Mouse (Mus musculus) retina, postnatal 7 days (tissue): ENCODE data around the gene Pcsk4.

ENCODE experiments used
- DNase-seq: peaks from one replicate; pipeline ENCODE4 v3.0.0-alpha.2; 2012; ENCODE audit warnings: low read depth, low spot score

Pcsk4 gene

DNA sequence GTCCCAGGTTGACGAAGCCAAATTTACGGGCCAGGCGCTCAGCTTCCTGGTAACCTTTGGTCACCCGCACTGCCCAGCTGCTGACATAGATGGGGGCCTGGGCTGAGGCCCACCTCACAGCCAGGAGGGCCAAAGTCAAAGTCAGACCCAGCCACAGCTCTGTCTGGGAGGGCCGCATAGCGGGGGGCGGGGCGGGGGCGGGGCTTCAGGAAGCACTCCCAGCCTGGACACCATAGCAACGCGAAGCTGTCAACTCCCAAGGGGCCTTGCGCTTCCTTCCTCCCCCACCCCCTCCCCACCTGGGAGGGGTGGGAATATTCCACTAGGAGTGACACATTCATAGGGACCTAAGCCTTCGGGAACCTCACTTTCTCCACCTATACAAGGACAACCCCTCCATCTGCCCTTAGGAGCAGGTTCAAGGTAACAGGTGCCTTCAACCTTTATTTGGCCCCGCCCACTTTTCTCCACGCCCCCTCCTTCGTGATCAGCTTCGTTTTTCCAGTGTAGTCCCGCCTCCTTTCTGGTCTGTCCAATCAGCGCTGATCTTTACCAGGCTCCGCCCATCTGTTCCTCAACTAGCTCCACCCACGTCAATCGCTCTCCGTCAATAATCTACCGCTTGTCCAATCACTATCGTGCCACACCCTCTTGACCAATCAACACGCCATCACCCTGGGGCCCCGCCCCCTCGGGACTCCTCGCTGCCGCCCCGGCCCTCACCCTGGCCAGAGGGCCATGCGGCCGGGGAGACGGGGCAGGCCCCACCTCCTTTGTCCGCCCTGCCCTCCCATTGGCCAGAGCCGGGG, at the start of gene Pcsk4, which contains the start of gene Reep6:
Gene Pcsk4, minus strand, starts transcription at position 226 of the 809 bp plus-strand sequence.
Gene Reep6, plus strand, starts transcription at position 681 of the 809 bp plus-strand sequence.
- DNase-seq: peak; percentile 98

DNA sequence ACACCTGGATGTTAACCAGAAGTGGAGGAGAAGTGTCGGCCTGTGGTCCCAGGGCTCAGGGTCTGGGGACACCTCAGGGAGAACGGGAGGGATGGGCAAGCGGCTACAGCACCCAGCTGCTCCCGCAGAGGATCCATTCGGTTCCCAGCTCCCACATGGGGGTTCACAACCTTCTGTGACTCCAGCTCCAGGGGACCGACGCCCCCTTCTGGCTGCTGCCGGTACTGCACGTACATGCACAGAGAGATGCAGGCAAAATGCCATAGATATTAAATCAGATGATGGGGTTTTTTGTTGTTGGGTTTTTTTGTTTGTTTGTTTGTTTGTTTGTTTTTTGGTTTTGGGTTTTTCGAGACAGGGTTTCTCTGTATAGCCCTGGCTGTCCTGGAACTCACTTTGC, 48.4 kb upstream of the Pcsk4 start:
- DNase-seq: no peak

DNA sequence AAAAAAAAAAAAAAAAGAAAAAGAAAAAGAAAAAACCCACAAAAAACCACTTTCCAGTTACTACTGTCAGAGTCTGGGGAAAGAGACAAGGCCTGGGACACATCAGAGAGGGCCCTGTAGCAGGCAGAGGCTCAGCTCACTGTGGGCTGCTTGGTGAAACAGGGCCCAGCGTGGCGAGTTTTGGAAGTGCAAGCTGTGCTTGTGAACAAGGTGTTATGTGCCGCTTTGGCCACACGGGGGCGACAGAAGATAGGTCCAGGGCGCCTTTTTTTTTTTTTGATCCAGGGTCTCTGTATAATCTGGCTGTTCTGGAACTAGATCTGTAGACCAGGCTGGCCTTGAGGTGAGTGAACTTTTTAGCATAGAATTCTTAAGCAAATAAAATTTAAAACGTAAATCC, 46.9 kb upstream of the Pcsk4 start:
- peak; percentile 94 for DNase-seq

DNA sequence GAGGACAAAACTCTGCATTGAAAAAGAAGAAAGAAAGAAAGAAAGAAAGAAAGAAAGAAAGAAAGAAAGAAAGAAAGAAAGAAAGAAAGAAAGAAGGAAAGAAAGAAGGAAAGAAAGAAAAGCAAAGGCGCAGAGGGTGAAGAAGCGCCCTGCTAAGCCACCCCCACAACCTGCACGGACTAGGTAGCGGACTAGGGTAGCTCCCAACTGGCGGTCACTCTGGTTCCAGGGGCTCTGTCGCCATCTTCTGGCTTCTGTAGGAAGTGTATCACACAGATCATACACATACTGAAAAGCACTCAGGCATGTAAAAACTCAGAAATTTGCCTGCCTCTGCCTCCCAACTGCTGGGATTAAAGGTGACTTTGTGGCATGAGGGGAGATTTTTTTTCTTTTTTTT, 44.8 kb upstream of the Pcsk4 start:
- peak; percentile 76 for DNase-seq

DNA sequence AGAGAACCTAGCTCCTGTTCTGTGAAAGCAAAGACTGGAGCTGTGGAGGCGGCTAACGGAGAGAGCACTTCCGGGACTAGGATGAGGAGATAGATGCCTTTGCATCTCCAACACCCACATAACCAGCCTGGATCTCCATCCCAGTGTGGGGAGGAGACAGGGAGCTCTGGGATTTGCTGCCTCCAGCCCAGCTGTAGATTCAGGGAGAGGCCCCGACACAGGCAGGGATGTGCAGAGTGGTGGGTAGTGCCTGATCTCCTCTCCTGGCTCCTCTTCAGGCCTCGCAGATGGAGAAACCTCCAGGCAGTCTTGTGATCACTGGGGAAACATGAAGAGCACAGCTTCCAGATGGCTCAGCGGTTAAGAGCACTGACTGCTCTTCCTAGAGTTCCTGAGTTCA, 43.4 kb upstream of the Pcsk4 start:
- no peak for DNase-seq

DNA sequence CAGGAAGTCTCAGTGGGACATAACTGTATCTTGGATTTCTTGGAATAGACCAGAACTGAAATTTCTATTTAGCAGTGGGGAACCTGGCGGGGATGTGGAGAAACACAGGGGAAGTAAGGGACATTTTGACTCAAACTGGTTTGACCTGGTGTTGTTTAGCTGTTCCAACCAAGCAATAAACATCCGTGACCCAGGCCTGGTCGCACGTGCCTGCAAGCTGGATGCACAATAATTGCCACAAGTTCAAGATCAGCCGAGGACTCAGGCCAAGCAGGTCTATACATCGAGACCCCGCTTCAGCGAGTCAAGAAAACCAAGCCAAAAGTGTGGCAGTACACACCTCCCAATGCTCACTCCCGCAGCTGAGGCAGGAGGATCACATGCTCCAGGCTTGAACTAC, 42.7 kb upstream of the Pcsk4 start:
- DNase-seq: no peak

DNA sequence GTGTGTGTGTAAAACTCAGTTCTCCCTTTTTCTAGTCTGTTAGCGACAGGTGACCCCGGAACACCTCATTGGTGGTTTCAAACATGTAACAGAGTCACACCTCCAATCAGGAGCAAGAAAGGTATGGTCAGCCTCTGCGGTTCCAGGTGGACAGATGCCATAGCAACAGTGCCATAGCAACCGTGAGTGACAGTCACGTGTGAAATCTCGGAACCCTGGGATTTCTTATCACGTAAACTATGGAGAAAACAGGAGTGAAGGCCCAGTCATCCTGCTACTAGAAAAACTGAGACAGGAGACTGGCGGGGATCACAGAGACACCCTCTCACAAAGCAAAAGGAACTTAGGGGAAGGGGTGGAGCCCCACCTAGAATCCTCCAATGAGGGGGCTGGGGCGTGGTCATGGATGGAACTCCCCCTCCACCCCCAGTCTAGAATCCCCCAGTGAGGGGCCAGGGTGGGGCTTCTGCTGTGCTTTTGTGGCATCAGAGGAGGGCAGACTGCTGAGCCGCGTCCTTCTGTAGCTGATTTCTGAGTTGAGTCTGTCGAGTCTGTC, 42.2 kb upstream of the Pcsk4 start:
- no peak for DNase-seq

DNA sequence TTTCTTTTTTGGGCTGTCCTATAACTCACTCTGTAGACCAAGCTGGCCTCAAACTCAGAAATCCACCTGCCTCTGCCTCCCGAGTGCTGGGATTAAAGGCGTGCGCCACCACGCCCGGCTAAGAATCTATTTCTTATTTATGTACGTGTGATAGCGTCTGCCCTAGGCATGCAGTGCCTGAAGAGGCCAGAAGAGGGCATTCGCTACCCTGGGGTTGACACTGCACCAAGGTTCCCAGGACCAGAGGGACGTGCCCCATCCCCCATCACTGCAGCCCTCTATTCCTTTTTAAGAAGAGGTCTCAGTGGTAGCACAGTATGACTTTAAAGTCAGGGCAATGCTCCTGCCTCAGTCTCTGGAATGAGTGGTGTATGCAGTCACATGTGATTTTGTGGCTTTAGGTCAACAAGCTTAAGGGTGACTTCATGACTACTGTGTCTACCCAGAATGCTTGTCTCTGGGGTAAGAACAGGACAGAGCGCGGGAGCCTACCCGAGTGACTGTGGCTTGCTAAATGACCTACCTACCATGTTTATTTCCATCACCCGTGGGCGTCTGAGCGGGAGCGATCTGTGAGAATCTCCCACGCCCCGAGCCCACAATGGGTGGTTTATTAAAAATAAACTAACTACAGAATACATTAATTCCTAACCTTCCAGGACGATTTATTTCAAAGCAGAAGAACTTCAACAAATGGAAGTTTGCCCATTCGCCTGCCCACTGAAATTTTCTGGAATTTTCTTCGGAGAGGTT, 40.9 kb upstream of the Pcsk4 start:
- no peak for DNase-seq

DNA sequence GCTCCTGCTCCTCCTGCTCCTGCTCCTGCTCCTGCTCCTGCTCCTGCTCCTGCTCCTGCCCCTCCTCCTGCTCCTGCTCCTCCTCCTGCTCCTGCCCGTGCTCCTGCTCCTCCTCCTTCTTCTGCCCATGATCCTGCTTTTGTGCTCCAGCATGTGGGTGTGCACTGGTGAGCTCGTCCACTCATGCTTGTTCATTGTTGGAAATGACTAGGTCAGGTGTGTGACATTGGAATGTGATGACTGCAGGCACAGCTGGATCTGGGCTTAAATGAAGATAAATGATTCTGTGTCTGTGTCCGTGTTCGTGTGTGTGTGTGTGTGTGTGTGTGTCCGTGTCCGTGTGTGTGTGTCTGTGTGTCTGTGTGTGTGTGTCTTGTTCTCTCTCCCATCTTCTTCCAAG, 39.1 kb upstream of the Pcsk4 start:
- no peak for DNase-seq

DNA sequence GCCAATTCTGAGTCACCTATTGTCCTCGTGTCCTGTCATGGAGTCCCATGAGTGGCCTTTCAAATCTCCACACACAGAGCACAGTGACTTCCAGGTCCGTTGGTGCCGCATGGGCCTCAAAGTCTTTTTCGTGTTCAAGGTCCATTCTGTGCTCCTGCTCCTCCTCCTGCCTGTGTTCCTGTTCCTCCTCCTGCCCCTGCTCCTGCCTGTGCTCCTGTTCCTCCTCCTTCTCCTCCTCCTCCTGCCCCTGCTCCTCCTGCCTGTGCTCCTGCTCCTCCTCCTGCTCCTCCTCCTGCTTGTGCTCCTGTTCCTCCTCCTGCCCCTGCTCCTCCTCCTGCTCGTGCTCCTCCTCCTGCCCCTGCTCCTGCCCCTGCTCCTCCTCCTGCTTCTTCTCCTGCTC, 38.7 kb upstream of the Pcsk4 start:
- DNase-seq: no peak

DNA sequence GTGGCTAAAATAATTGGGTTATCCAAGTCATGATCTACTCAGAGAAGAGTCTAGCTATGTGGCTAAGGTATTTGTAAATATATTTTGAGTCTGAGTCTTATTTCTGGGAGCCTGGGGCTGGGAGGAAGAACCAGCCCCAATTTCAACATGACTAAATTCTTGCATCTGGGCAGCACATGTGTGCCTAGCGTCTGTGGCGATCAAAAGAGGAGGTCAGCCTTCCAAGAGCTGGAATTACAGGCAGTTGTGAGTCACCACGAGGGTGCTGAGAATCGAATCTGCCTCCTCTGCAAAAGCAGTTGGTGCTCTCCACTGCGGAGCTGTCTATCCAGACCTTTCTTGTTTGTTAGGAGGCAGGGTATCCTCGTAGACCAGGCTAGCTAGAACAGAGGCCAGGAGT, 36.4 kb upstream of the Pcsk4 start:
- DNase-seq: no peak

DNA sequence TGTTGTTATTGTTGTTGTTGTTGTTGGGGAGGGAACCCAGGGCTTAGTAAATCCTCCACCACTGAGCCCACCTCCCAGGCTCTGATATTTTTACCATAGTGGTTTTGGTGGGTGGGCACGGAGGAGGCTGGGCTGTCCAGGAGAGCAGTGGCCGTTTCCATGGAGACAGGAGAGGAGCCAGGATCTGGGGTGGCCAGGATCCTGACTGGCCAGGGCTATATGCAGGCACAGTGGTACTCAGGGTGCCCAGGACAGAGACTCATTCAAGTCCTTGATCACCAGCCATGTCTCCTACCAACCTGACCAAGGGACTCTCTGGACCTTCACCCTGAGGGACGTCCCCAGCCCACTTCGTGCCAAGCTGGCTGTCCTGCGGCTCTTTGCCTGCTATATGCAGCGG, 34.4 kb upstream of the Pcsk4 start:
- DNase-seq: no peak

DNA sequence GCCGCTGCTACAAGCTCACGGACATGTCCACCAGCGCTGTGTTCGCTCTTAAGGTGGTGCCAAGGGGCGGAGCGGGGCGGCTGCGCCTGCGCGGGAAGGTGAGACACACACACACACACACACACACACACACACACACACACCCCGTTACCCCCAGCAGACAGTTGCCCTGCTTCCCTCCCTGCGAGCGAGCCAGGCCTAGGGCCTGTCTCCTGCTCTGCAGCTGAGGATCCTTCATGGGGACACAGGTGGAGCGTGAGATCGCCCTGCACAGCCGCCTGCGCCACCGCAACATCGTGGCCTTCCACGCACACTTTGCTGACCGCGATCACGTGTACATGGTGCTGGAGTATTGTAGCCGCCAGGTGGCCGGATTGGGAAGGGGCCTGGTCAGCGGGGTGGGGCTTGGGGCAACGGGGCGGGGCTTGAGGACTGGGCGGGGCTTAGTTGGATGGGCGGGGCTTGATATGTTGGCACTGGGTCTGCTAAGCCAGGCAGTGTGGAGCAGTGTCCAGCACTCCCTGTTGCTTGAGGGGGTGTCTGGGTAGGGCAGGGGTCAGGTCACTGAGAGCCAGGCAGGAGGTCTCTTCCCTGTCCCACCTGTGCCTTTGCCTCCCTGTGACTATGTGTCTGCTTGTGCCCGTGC, 28.8 kb upstream of the Pcsk4 start:
- DNase-seq: no peak

DNA sequence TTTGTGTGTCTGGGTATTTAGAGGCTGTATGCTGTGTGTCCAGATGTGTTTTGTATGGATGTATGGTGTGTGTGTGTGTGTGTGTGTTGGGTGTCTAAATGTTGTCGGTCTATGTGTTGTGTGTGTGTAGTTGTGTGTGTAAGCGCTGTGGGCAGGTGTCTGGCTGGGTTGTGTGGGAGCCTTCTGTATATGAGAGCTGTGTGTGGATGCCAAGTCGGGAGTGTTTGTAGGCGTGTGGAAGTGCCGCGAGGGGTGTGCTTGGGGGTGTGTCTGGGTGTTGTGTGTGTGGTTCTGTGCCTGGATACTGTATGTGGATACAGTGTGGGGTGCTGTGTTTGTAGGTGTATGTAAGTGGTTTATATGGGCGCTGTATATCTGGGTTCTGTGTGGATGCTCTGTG, 28.0 kb upstream of the Pcsk4 start:
- no peak for DNase-seq

DNA sequence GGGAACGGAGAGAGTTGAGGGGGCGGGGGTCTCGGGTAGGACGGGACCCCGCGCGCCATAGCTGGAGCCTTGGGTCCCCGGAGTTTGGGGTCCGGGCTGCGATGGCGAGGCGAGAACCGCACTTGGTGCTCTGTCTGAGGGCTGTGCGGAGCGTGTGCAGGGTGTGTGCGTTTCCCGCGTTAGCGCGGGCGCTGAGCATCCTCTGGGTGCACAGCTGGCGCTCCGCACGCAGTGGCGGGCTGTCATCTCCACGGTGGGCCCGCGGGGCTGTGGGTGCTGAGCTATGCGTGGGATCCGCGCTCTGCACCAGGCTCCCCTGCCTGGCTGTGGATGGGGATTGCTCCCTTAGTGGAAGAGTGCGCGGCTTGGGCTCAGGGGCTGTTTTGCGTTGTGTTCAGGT, 27.4 kb upstream of the Pcsk4 start:
- no peak for DNase-seq

DNA sequence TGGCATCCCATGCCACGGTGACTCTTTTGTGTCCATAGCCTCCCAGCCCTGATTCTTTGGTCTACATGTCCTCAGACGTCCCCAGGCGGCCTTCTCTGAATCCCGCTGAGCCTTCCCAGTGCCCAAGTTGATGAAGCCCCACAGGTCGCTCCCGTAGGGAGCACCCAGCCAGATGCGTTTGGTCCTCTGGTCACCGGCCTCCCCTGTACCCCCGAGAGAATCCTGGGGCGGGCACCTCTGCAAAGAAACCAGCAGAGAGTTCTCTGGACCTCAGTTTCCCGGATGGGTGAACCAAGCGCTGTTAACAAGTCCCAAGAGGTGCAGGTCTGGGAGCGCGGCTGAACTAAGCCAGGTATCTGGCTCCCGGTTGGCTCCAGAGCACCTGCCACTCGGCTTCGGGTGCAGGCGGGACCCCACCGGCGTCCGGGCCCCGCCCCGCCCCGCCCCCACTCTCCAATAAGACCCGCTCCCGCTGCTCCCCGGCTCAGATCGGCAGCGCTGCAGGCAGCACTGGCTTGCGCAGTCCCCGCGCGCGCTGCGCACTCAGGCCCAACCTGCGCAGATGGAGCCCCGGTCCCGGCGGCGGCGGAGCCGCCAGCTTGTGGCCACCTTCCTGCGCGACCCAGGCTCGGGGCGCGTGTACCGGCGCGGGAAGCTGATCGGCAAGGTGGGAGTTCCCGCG, 26.8 kb upstream of the Pcsk4 start, which contains the start of gene Plk5:
Gene Plk5, plus strand, starts transcription at position 459 of the 682 bp plus-strand sequence.
- no peak for DNase-seq

DNA sequence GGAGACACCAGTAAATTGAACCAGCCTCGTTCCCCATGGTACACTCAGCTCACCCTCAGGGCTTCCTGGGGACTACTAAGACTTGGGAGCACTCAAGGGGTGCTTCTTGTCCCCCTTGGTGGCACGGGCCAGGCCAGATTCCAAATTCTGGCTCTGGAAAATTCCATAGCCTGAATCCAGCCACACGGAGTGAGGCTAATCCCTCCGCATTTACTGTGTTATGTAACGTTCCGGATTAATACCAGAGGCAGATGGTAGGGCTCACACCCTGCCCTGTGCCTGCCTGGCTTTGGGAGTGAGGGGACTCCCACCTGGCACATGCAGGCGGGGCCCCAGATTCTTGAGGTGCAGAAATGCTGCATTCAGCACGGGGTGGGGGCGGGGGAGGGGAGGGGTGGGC, 26.1 kb upstream of the Pcsk4 start:
- DNase-seq: no peak

DNA sequence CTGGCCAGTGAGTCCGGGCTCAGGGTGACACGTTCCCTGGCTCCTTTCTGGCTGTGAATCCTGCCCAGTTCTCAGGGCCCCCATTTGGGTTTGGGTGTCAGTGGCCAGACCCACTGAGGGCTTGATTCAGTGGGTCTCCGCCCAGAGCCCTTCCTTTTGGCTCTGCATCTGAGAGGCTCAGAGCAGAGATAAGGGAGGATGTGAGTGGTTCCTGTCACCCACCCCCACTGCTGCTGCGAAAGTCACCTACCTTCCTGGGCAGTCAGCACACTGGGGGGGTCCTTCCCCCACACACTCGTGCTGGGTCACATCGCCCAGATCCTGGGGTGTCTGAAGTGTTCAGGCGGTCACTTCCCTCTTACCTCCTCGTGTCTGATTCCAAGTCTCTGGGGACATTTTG, 23.4 kb upstream of the Pcsk4 start:
- DNase-seq: no peak

DNA sequence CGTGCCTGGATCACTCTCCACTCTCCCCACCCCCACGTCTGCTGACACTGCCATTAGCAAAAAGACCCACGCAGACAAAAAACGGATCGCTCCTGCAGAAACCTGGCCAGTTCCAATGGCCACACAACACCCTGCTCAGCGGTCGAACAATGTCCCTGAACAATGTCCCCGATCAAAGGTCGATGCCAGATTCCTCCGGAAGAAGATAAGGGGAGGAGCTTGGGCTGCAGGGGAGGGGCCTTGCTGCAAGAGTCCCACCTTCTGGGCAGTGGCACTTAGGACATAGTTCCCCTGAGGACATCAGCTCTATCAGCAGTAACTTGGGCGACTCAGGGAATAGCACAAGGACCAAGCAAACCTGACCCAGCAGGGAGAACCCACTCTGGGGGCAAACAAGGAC, 22.6 kb upstream of the Pcsk4 start:
- no peak for DNase-seq

DNA sequence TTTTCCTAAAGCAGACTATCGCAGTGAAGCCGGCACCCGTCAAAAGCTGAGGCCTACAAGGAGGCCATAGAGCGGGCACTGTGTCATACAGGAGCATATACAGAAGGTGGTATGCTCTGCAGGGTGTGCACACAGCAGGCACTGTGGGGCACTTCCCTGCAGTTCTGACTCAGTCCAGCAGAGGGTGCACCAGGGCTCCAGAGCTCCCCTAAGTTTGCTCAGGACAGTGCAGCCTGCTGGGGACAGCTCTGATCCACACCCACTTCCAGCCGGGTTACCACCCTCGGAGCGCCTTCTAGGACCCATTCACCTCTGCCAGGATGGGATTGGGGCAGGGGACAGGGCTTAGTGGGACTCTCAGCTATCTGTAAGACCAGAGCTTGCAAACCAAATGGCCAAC, 21.0 kb upstream of the Pcsk4 start:
- DNase-seq: peak; percentile 78

DNA sequence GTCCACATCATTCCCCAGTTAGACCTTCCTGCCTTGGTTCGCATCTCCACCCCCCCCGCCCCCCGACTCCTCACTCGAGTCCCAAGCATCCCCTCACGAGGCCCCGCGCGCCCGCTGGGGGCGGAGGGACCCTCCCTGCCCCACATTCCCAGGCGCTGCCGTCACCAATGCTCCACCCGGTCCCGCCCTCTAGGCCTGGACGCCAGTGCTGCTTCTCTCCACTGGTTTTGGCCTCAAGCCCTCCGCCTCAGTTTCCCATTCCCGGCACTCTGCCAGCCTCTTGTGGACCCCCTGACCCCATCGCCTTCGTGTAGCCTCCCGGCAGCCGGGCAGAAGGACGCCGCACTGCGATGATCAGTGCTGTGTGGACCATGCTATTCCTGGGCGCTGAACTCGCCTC, 19.7 kb upstream of the Pcsk4 start:
- DNase-seq: no peak
